In genomic region chr8:8938536-8938935, GRCm38 (mm10) we compare ENCODE assay signal across 25 mouse cellular contexts.
"Had no signal": no experiment of that assay in that cellular context is flagged by ENCODE, and none has a peak within 500 bp of the region (broad histone marks: within the 10 kb centered on the region; RNA-seq: fewer than 3 reads in every experiment).

No protein-coding gene starts in this region.

- ATAC-seq: inflammation-experienced regulatory T-cells, adult 6 months; intestine, postnatal 0 days; liver, postnatal 0 days had no signal

- H3K4me1 ChIP-seq: heart, embryonic 10.5 days; heart, embryonic 12.5 days; liver, embryonic 13.5 days; liver, embryonic 15.5 days had no signal

- H3K27me3 ChIP-seq: heart, embryonic 12.5 days; hindbrain, embryonic 13.5 days; hindbrain, embryonic 15.5 days; limb, embryonic 12.5 days; liver, embryonic 13.5 days; liver, embryonic 15.5 days had no signal

- H3K36me3 ChIP-seq: heart, embryonic 10.5 days; heart, embryonic 12.5 days; hindbrain, embryonic 13.5 days; hindbrain, embryonic 15.5 days; limb, embryonic 10.5 days; limb, embryonic 12.5 days; liver, embryonic 13.5 days; liver, embryonic 15.5 days had no signal

- H3K4me3 ChIP-seq: gastrocnemius, adult 2 months; heart, embryonic 10.5 days; heart, embryonic 12.5 days; hindbrain, embryonic 13.5 days; hindbrain, embryonic 15.5 days; limb, embryonic 10.5 days; limb, embryonic 12.5 days; liver, embryonic 13.5 days; liver, embryonic 15.5 days had no signal

- H3K27ac ChIP-seq: gastrocnemius, adult 2 months; heart, embryonic 10.5 days; hindbrain, embryonic 13.5 days; hindbrain, embryonic 15.5 days; kidney, postnatal 0 days; limb, embryonic 10.5 days; limb, embryonic 12.5 days; liver, embryonic 13.5 days; liver, embryonic 15.5 days had no signal

- DNase-seq: gastrocnemius, adult 2 months; gastrocnemius, postnatal 10 days; gastrocnemius, postnatal 25 days; heart, postnatal 10 days; heart, postnatal 4 days; kidney, adult 18-20 months; kidney, adult 8-10 months; kidney, postnatal 14 days; kidney, postnatal 36 days; layer of hippocampus, adult 9-11 months; layer of hippocampus, postnatal 36 days; liver; liver, embryonic 13.5 days; liver, postnatal 0 days had no signal

- H3K9me3 ChIP-seq: heart, embryonic 10.5 days; heart, embryonic 12.5 days; hindbrain, embryonic 13.5 days; hindbrain, embryonic 15.5 days; limb, embryonic 10.5 days; limb, embryonic 12.5 days; liver, embryonic 13.5 days; liver, embryonic 15.5 days had no signal

- H3K9ac ChIP-seq: heart, embryonic 12.5 days; hindbrain, embryonic 13.5 days; hindbrain, embryonic 15.5 days; limb, embryonic 12.5 days; liver, embryonic 13.5 days; liver, embryonic 15.5 days; liver, postnatal 0 days had no signal

- H3K4me2 ChIP-seq: heart, embryonic 12.5 days; hindbrain, embryonic 13.5 days; hindbrain, embryonic 15.5 days; limb, embryonic 12.5 days; liver, embryonic 11.5 days; liver, embryonic 13.5 days; liver, embryonic 15.5 days had no signal
